Mouse (Mus musculus) brain, embryonic 14.5 days (tissue): ENCODE measurements at regions not wholly inside any gene's neighbourhood (a gene's known extent, or its start where the extent isn't known, plus 50 kb on each side); places are given as distances from the start of the nearest gene placed in this dataset.

ENCODE experiments used
- CTCF ChIP-seq: fragments of 200-500 bp; IDR thresholded peaks from 2 replicates; pipeline ENCODE4 v1.5.1; 2012; ENCODE audit warnings: inconsistent platforms, mild to moderate bottlenecking, moderate library complexity, borderline replicate concordance; ENCODE audit not compliant: insufficient read depth, insufficient read length; ENCODE audit errors: extremely low read depth
- POLR2A ChIP-seq: fragments of 200-500 bp; IDR thresholded peaks from 2 replicates; pipeline ENCODE4 v1.6.1; 2012; ENCODE audit warnings: mild to moderate bottlenecking, inconsistent platforms, borderline replicate concordance; ENCODE audit not compliant: poor library complexity, insufficient read depth, insufficient read length, severe bottlenecking; ENCODE audit errors: extremely low read depth

DNA sequence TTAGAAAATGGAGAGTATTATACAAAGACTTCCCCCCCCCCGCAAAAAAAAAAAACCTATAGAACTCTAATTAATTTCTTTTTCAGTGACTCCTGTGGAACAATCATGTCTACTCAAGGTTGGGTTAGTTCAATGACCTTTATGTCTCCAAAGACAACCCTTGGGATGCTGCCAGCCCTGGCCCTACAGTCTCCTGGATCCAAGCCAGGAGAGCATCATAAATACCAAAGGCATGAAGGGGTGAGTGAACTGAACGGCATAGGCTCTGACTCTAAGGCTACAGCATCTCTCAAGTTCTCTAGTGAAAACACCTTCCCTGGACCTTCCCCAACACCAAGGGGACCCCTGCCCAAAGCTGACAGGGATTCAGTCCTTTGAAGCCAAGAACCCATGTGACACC is 149.4 kb downstream of the Mettl11b start:
- TF ChIP-seq CTCF: no peak
- TF ChIP-seq POLR2A: no peak
